Mouse (Mus musculus) thymus, postnatal 36 days (tissue): ENCODE results near the gene Tmem179.
A peak's percentile ranks its signal among the peaks of the same experiment; 100 is the strongest.

Experiments used
- DNase-seq, 2 experiments: peaks; one replicate each; pipeline ENCODE4 v3.0.0; 2022; ENCODE audit warnings: mixed read lengths in 2 of 2

Gene Tmem179

DNA sequence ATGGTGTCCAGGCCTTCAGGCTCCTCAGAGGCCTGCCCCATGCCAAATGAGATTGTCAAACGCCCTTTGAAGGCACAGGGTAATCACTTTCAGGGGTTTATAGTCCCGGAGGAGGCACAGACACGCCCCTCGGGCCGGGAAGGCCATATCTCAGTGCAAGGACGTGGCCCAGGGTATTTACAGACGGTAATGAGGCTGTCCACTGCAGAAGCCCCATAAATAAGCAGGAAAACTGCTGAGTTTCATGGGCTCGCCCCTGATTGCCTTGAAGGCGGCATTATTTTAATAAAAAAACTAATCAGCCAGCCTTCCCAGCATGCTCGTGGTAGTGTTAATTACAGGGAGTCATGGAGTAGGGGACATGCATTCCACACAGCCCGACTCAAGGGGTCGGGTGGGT, 54.1 kb downstream of the Tmem179 start:
- DNase-seq, result no peak

- DNase-seq, result no peak
These were observed 58.7 kb downstream of the Tmem179 start for GRCm38 (mm10) chr12:112457839-112458238.

- DNase-seq, result no peak
These were observed 60.3 kb downstream of the Tmem179 start for GRCm38 (mm10) chr12:112456144-112456713.

GRCm38 (mm10) chr12:112451826-112452225, 64.7 kb downstream of the Tmem179 start:
- DNase-seq, result no peak

DNA sequence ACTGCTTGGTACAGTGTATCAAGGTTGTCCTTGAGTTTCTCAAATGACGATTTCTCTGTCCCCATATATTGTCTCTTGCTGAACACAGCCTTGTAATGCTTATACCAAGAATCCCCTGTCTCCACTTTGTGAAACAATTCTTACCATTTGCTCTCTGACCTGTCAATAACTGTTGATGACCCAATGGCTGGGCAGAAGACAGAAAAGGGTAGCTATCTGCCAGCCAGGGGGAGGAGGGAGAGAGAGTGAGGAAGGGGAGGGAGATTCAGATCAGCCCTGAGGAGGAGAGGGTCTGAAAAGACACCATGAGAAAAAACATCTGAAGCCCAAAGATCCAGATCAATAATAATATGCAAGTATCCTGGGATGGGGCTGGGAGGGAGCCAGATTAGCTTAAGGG, 65.2 kb downstream of the Tmem179 start:
- DNase-seq, result no peak

DNA sequence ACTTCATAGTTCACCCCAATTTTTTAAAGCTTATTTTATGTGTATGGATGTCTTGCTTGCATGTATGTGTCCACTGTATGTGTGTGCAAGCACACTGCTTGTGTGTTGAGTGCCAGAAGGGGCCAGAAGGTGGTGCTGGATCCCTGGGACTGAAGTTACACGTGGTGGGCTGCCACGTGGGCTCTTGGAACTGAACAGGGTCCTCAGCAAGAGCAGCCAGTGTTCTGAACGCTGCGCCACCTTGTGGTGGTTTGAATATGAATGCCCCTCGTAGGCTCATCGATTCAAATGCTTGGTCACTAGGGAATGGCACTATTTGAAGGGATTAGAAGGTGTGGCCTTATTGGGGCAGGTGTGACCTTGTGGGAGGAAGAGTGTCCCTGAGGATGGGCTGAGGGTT, 65.7 kb downstream of the Tmem179 start:
- peak; percentile 75 to 79 for DNase-seq
